Mouse (Mus musculus): ENCODE data around the gene Rnf168. TPM values are rescaled to one million over a fixed set of nuclear protein-coding genes. Genes with fewer than 3 reads are reported as not detected.
A peak's percentile ranks its signal among the peaks of the same experiment; 100 is the strongest.

Gene Rnf168
- total RNA-seq, 2 experiments from 2014 or later: 20.5 to 47.7 TPM

- ATAC-seq (replicated peaks; ENCODE audit: low FRiP score, poor library complexity, severe bottlenecking): no peak
Measured at GRCm38 (mm10) chr16:32312386-32312785, 35.1 kb downstream of the Rnf168 start.

GRCm38 (mm10) chr16:32312859-32313258, 35.6 kb downstream of the Rnf168 start:
- ATAC-seq (replicated peaks; ENCODE audit: low FRiP score, poor library complexity, severe bottlenecking): no peak

DNA sequence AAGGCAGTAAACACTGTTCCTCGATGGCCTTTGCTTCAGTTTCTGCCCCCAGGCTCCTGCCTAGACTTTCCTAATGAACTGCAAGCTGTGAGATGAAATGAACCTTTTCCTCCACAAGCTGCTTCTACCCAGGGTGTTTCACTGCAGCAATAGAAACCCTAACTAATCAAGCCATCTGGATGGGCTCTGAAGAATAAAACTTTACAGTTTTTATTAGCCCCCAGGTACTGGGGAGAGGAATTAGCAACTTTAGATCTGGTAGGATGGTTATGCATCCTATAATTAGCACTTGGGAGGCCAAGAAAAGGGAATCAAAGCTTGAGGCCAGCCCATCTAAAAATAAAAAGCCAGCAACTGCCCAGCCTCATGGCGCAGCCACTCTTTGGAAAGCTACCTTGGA, 39.3 kb downstream of the Rnf168 start:
- no peak for ATAC-seq (replicated peaks; ENCODE audit: low FRiP score, poor library complexity, severe bottlenecking)

- ATAC-seq (replicated peaks; ENCODE audit: low FRiP score, poor library complexity, severe bottlenecking): no peak
Measured at GRCm38 (mm10) chr16:32323953-32324352, 46.7 kb downstream of the Rnf168 start.

GRCm38 (mm10) chr16:32330876-32331670, 53.8 kb downstream of the Rnf168 start:
- ATAC-seq (replicated peaks; ENCODE audit: low FRiP score, poor library complexity, severe bottlenecking): no peak

DNA sequence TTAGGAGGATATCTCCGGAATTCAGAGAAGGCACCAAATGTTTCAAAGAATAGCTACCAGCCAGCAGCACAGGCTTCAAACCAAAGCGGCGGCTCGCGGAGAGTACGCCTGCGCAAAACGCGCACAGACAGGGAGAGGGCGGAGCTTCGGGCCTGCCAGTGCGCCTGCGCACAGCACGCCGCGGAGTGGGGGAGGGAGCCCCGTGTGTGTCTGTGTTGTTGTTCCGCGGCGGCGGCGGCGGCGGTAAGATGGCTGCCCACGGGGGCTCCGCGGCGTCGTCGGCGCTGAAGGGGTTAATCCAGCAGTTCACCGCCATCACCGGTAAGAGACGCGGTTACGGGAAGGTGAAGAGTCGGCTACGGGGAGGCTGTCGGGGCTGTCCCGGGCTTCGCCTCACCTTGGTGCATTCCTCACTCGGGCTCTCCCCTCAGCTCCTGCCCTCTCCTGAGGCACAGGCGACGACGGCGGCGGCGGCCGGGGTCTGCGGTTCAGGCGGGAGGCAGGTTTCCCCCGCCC, 54.8 kb downstream of the Rnf168 start, which contains the start of gene Ubxn7:
Gene Ubxn7, plus strand, starts transcription at position 218 of the 516 bp plus-strand sequence.
- ATAC-seq (replicated peaks; ENCODE audit: low FRiP score, poor library complexity, severe bottlenecking): peak; percentile 97

- ATAC-seq (replicated peaks; ENCODE audit: low FRiP score, poor library complexity, severe bottlenecking): peak; percentile 29
Measured at GRCm38 (mm10) chr16:32332556-32333511, 55.6 kb downstream of the Rnf168 start.

DNA sequence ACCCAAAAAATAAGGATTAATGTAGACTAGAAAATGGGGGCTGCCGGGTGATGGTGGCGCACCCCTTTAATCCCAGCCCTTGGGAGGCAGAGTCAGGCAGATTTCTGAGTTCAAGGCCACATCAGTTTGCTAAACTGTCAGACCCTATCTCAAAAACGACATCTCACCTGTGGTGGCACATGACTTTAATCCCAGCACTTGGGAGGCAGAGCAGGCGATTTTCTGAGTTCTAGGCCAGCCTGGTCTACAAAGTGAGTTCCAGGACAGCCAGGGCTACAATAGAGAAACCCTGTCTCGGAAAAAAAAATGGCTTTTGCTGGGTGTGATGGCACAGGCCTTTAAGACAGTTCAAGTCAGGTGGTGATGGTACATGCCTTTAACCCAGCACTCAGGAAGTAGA, 57.9 kb downstream of the Rnf168 start:
- no peak for ATAC-seq (replicated peaks; ENCODE audit: low FRiP score, poor library complexity, severe bottlenecking)

GRCm38 (mm10) chr16:32336026-32336780, 58.9 kb downstream of the Rnf168 start:
- no peak for ATAC-seq (replicated peaks; ENCODE audit: low FRiP score, poor library complexity, severe bottlenecking)

DNA sequence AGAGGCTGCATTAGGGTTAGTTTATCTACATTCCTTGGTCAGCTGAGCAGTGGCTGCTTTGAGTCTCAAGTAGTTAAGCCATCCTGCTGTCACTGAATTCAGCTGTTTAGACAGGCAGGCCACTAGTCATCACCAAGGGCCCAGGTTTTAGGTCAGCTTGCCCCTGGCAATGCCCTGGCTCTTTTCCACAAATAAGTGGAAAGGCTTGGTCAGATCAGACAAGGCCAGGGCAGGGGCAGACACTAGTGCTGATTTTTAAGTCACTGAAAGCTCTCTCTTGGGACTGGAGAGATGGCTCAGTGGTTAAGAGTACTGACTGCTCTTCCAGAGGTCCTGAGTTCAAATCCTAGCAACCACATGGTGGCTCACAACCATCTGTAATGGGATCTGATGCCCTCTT, 59.7 kb downstream of the Rnf168 start:
- no peak for ATAC-seq (replicated peaks; ENCODE audit: low FRiP score, poor library complexity, severe bottlenecking)

- ATAC-seq (replicated peaks; ENCODE audit: low FRiP score, poor library complexity, severe bottlenecking): no peak
Measured at GRCm38 (mm10) chr16:32340451-32340850, 63.2 kb downstream of the Rnf168 start.

GRCm38 (mm10) chr16:32345521-32345920, 68.3 kb downstream of the Rnf168 start:
- no peak for ATAC-seq (replicated peaks; ENCODE audit: low FRiP score, poor library complexity, severe bottlenecking)

DNA sequence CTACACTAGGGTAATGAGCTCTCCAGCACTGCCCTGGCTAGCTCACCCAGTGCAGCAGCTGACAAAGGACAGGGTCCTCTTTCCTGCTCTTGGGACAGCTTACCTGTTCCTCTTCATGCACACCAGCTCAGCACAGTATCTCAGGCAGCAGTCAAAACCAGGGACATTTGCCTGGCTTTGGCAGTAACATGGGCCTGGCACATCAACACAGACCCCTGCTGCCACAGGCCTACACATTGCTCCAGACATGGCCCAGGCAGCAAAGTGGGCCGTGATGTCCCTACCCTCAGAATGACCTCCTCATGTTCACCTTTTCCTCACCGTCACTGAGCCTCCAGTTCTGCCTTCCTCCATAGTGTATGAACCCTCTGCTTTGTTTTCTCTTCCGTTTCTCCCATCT, 73.5 kb downstream of the Rnf168 start:
- ATAC-seq (replicated peaks; ENCODE audit: low FRiP score, poor library complexity, severe bottlenecking): no peak

Other genes with a start within 250 kb of the Rnf168 start
- 21.3 and 23.5 TPM in 2 replicates for gene Pak2, start 198.1 kb upstream of the Rnf168 start, total RNA-seq (2015; ENCODE audit: low replicate concordance)
- gene Pak2, start 198.1 kb upstream of the Rnf168 start, total RNA-seq (2017; ENCODE audit: low replicate concordance): 11.6 and 17.9 TPM in 2 replicates
- gene Pigx, start 177.7 kb upstream of the Rnf168 start, total RNA-seq (2015; ENCODE audit: low replicate concordance): 24.7 and 29.2 TPM in 2 replicates
- gene Pigx, start 177.7 kb upstream of the Rnf168 start, total RNA-seq (2017; ENCODE audit: low replicate concordance): 4.7 and 6.2 TPM in 2 replicates
- 8.8 and 10.5 TPM in 2 replicates for gene Cep19, start 177.7 kb upstream of the Rnf168 start, total RNA-seq (2015; ENCODE audit: low replicate concordance)
- 2.8 and 7.4 TPM in 2 replicates for gene Cep19, start 177.7 kb upstream of the Rnf168 start, total RNA-seq (2017; ENCODE audit: low replicate concordance)
- 26.3 and 40.7 TPM in 2 replicates for gene Nrros, start 111.9 kb upstream of the Rnf168 start, total RNA-seq (2015; ENCODE audit: low replicate concordance)
- gene Nrros, start 111.9 kb upstream of the Rnf168 start, total RNA-seq (2017; ENCODE audit: low replicate concordance): 8.7 and 11.8 TPM in 2 replicates
- 6.1 and 7.1 TPM in 2 replicates for gene Bex6, start 97.6 kb upstream of the Rnf168 start, total RNA-seq (2015; ENCODE audit: low replicate concordance)
- 3.2 TPM in 1 of 2 replicates, not detected in the other for gene Bex6, start 97.6 kb upstream of the Rnf168 start, total RNA-seq (2017; ENCODE audit: low replicate concordance)
- 14.1 and 15.9 TPM in 2 replicates for gene Fbxo45, start 30.3 kb upstream of the Rnf168 start, total RNA-seq (2015; ENCODE audit: low replicate concordance)
- gene Fbxo45, start 30.3 kb upstream of the Rnf168 start, total RNA-seq (2017; ENCODE audit: low replicate concordance): 17.5 and 18.5 TPM in 2 replicates
- gene Wdr53, start 30.2 kb upstream of the Rnf168 start, total RNA-seq (2015; ENCODE audit: low replicate concordance): 3.2 TPM in 1 of 2 replicates, not detected in the other
- gene Wdr53, start 30.2 kb upstream of the Rnf168 start, total RNA-seq (2017; ENCODE audit: low replicate concordance): 7.9 and 16.9 TPM in 2 replicates
- not detected in 2 replicates for gene Smco1, start 6.0 kb upstream of the Rnf168 start, total RNA-seq (2015; ENCODE audit: low replicate concordance)
- not detected in 2 replicates for gene Smco1, start 6.0 kb upstream of the Rnf168 start, total RNA-seq (2017; ENCODE audit: low replicate concordance)
- gene Ubxn7, start 54.8 kb downstream of the Rnf168 start, total RNA-seq (2015; ENCODE audit: low replicate concordance): 15.1 and 31.9 TPM in 2 replicates
- gene Ubxn7, start 54.8 kb downstream of the Rnf168 start, total RNA-seq (2017; ENCODE audit: low replicate concordance): 29.9 and 31.6 TPM in 2 replicates
- not detected in 2 replicates for gene Tm4sf19, start 123.0 kb downstream of the Rnf168 start, total RNA-seq (2015; ENCODE audit: low replicate concordance)
- gene Tm4sf19, start 123.0 kb downstream of the Rnf168 start, total RNA-seq (2017; ENCODE audit: low replicate concordance): not detected in 2 replicates
- 8.6 and 11.3 TPM in 2 replicates for gene Tctex1d2, start 142.2 kb downstream of the Rnf168 start, total RNA-seq (2015; ENCODE audit: low replicate concordance)
- gene Tctex1d2, start 142.2 kb downstream of the Rnf168 start, total RNA-seq (2017; ENCODE audit: low replicate concordance): 4.8 and 11.8 TPM in 2 replicates
- gene Pcyt1a, start 153.5 kb downstream of the Rnf168 start, total RNA-seq (2015; ENCODE audit: low replicate concordance): 162 and 171 TPM in 2 replicates
- gene Pcyt1a, start 153.5 kb downstream of the Rnf168 start, total RNA-seq (2017; ENCODE audit: low replicate concordance): 278 and 335 TPM in 2 replicates
- gene Slc51a, start 210.4 kb downstream of the Rnf168 start, total RNA-seq (2015; ENCODE audit: low replicate concordance): not detected in 2 replicates
- gene Slc51a, start 210.4 kb downstream of the Rnf168 start, total RNA-seq (2017; ENCODE audit: low replicate concordance): 0.51 TPM in 1 of 2 replicates, not detected in the other
- gene Zdhhc19, start 218.8 kb downstream of the Rnf168 start, total RNA-seq (2015; ENCODE audit: low replicate concordance): not detected in 2 replicates
- gene Zdhhc19, start 218.8 kb downstream of the Rnf168 start, total RNA-seq (2017; ENCODE audit: low replicate concordance): not detected in 2 replicates